Mouse (Mus musculus): ENCODE data around the gene Psme2b.
"Not testable (repeated sequence)": the region's sequence is repeated elsewhere in the genome, so short reads cannot be mapped to it uniquely, and the experiment has no call there.

DNA sequence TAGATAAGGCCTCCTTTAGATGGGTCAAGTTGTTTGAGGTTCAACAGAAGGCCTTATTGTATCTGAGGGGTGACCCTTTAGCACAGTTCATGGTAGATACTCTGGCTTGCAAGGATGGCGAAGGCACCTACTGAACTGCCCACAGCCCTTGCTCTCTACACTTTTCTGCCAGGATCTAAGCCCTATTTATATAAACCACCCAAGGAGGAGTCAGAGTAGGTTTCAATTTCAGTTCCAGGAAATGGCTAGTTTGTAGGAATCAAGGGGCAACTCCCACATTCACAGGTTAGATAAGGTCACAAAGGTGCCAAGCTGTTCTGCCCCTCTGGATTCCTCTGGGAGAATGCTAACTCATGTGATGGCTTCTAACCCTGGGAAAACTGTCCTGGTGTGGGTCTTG is 17.9 kb downstream of the Psme2b start:
- TF ChIP-seq MYOD1 (IDR thresholded peaks at IDR 0.05; ENCODE audit: control insufficient read depth in 1 of 3, insufficient read length in 2 of 3, low read depth in 2 of 3); TCF3 (IDR thresholded peaks at IDR 0.05; ENCODE audit: insufficient read length, low read depth); POLR2A (IDR thresholded peaks at IDR 0.05; ENCODE audit: insufficient read length, low read depth); TCF12 (IDR thresholded peaks at IDR 0.05; ENCODE audit: insufficient read depth, poor library complexity, severe bottlenecking); MYOG (IDR thresholded peaks at IDR 0.05; ENCODE audit: control insufficient read depth in 1 of 3, insufficient read depth in 1 of 3, insufficient read length in 2 of 3, low read depth in 2 of 3): not testable (repeated sequence)
